Mouse (Mus musculus): ENCODE results near the gene Zc2hc1c. TPM values are rescaled to one million over a fixed set of nuclear protein-coding genes. Genes with fewer than 3 reads are reported as not detected.

Zc2hc1c gene
- total and polyA plus RNA-seq, 3 experiments, result 0.08 to 0.13 TPM; not detected in 1

DNA sequence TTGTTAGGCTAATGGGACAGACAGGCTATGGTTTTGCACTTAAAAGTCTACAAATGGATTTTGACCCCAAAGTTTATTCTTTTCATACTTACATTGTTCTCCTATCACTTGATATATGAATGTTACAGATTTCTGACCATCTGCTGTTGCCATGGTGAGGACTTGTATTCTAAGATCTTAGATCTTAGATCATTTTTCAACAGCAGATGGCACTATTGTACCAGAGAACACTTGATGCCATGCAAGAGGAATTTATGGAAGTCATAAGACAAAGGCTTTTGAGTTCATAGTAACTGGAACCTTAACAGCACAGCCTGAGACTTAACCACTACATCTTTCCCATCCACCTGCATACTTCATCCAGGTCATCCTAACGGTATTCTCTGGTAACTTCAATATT, 52.7 kb downstream of the Zc2hc1c start:
- peak; percentile 79 for TF ChIP-seq RAD21 (IDR thresholded peaks at IDR 0.05; ENCODE audit: low read depth, low read length)
- TF ChIP-seq ETS1 (conservative IDR thresholded peaks at IDR 0.05; ENCODE audit: low read depth, low read length), result no peak
- peak; percentile 59 for TF ChIP-seq SMC3 (IDR thresholded peaks at IDR 0.05; ENCODE audit: low read depth, low read length)
- no peak for TF ChIP-seq E2F4 (IDR thresholded peaks at IDR 0.05; ENCODE audit: insufficient replicate concordance, low read depth, low read length)
- no peak for TF ChIP-seq ZMIZ1 (IDR thresholded peaks at IDR 0.05; ENCODE audit: low read depth, low read length)
- TF ChIP-seq MEF2A (IDR thresholded peaks at IDR 0.05; ENCODE audit: borderline replicate concordance, low read depth, low read length), result no peak
- no peak for TF ChIP-seq NRF1 (IDR thresholded peaks at IDR 0.05; ENCODE audit: low read depth, low read length)
- TF ChIP-seq KAT2A (IDR thresholded peaks at IDR 0.05; ENCODE audit: insufficient replicate concordance, low read length), result no peak
- no peak for TF ChIP-seq MXI1 (IDR thresholded peaks at IDR 0.05; ENCODE audit: low read depth, low read length)
- no peak for TF ChIP-seq ELF1 (IDR thresholded peaks at IDR 0.05; ENCODE audit: low read depth, low read length)
- no peak for TF ChIP-seq MAX (IDR thresholded peaks at IDR 0.05; ENCODE audit: low read length)
- TF ChIP-seq POLR2AphosphoS2 (IDR thresholded peaks at IDR 0.05; ENCODE audit: low read depth, low read length), result no peak
- TF ChIP-seq BHLHE40 (IDR thresholded peaks at IDR 0.05; ENCODE audit: low read depth, low read length), result no peak
- no peak for TF ChIP-seq CHD1 (IDR thresholded peaks at IDR 0.05; ENCODE audit: low read depth, low read length)
- no peak for TF ChIP-seq MYC (IDR thresholded peaks at IDR 0.05; ENCODE audit: low read depth, low read length)
- TF ChIP-seq CTCF (conservative IDR thresholded peaks at IDR 0.05 in 1 of 2, IDR thresholded peaks at IDR 0.05 in 1 of 2; ENCODE audit: low read depth in 2 of 2, low read length in 2 of 2), result peak; percentile 24 to 77; a peak in 2 of 4 replicates
- no peak for TF ChIP-seq UBTF (IDR thresholded peaks at IDR 0.05; ENCODE audit: low read depth, low read length)
- no peak for TF ChIP-seq ZNF384 (IDR thresholded peaks at IDR 0.05; ENCODE audit: low read depth, low read length)
- peak; percentile 32; the same call in 1 of the 2 replicates for TF ChIP-seq SIN3A (IDR thresholded peaks at IDR 0.05; ENCODE audit: low read length)
- TF ChIP-seq JUND (conservative IDR thresholded peaks at IDR 0.05; ENCODE audit: low read depth, low read length), result no peak
- TF ChIP-seq ZC3H11A (IDR thresholded peaks at IDR 0.05; ENCODE audit: low read depth, low read length), result no peak
- TF ChIP-seq JUN (IDR thresholded peaks at IDR 0.05; ENCODE audit: insufficient read depth, low read depth, low read length), result no peak
- TF ChIP-seq MAFK (IDR thresholded peaks at IDR 0.05; ENCODE audit: insufficient replicate concordance, low read length), result no peak
- TF ChIP-seq TCF12 (IDR thresholded peaks at IDR 0.05; ENCODE audit: low read depth, low read length), result no peak
- TF ChIP-seq USF1 (IDR thresholded peaks at IDR 0.05; ENCODE audit: low read depth, low read length), result no peak
- no peak for TF ChIP-seq HCFC1 (IDR thresholded peaks at IDR 0.05; ENCODE audit: low read depth, low read length)
- no peak overlapping the region for H3K9ac ChIP-seq (ENCODE audit: insufficient read depth, low read depth)
- no peak overlapping the region for H3K4me2 ChIP-seq (ENCODE audit: insufficient read depth, low read depth, poor library complexity, severe bottlenecking)
- dilution Hi-C loops (cut with MboI; ENCODE audit: extremely low pct_ligation_motif_present, extremely low pct_unique_long_range_greater_than_20kb, low sequenced_read_pairs), result no loop called here
- no peak overlapping the region for H3K4me3 ChIP-seq (replicated peaks in 1 of 3; ENCODE audit: low read depth in 2 of 3, low read length in 2 of 3, poor library complexity in 1 of 3)
- H3K36me3 ChIP-seq (replicated peaks in 1 of 2; ENCODE audit: control insufficient read depth in 1 of 2, insufficient read depth in 1 of 2, low read length in 1 of 2), result peaks cover 23 to 45% of the 10 kb centered on the region in 2 experiments
- peaks cover 27% of the 10 kb centered on the region for H3K79me2 ChIP-seq (replicated peaks; ENCODE audit: control insufficient read depth, extremely low read depth, insufficient read depth, poor library complexity, severe bottlenecking)
- in situ Hi-C loops (cut with MboI; ENCODE audit: low pct_ligation_motif_present, low pct_unique_long_range_greater_than_20kb, low sequenced_read_pairs), result no loop called here
- no peak overlapping the region for H3K27ac ChIP-seq (ENCODE audit: insufficient read depth, low read depth)
- no peaks in the 10 kb centered on the region for H3K9me3 ChIP-seq (replicated peaks; ENCODE audit: low read length)
- peaks cover 3 to 39% of the 10 kb centered on the region in 2 experiments for H3K4me1 ChIP-seq (ENCODE audit: control insufficient read depth in 1 of 2, insufficient read depth in 2 of 2)
- no peaks in the 10 kb centered on the region for H3K27me3 ChIP-seq (replicated peaks)
- DNase-seq (ENCODE audit: extremely low read depth), result peak; percentile 83
